In genomic region chr3:148806977-148807376, GRCm38 (mm10) we compare ENCODE assay signal across 14 mouse cellular contexts.
DNase-seq lines count a peak whose midpoint lies in the region; ATAC-seq lines count a peak whose summit lies in the region.
"Had no signal": no experiment of that assay in that cellular context is flagged by ENCODE, and none has a peak within 500 bp of the region (broad histone marks: within the 10 kb centered on the region; RNA-seq: fewer than 3 reads in every experiment).

No protein-coding gene starts in this region.

- H3K36me3 ChIP-seq in lung, embryonic 16.5 days (ENCODE audit: control insufficient read depth, insufficient read depth, low read length) = no peaks in the 10 kb centered on the region
- H3K36me3 ChIP-seq: embryonic facial prominence, embryonic 12.5 days; forebrain, embryonic 10.5 days had no signal

- no peaks in the 10 kb centered on the region for H3K9me3 ChIP-seq in lung, embryonic 16.5 days (ENCODE audit: control insufficient read depth, low read length)
- H3K9me3 ChIP-seq: embryonic facial prominence, embryonic 12.5 days; forebrain, embryonic 10.5 days had no signal

- 61% methylated on average over 9 of the region's 9 CpGs for WGBS in lung, embryonic 16.5 days

- no peak overlapping the region for H3K9ac ChIP-seq in lung, embryonic 16.5 days (ENCODE audit: low read length)
- H3K9ac ChIP-seq: embryonic facial prominence, embryonic 12.5 days had no signal

- H3K4me1 ChIP-seq in lung, embryonic 16.5 days (replicated peaks; ENCODE audit: control insufficient read depth, insufficient read depth, low read length) = no peaks in the 10 kb centered on the region
- H3K4me1 ChIP-seq: embryonic facial prominence, embryonic 12.5 days had no signal

- peak; percentile 36; the same call in 1 of the 2 replicates for ATAC-seq in lung, embryonic 16.5 days (ENCODE audit: low read depth)
- peak; percentile 61 for ATAC-seq in granulocyte monocyte progenitor cell, adult 5-6 weeks (replicated peaks; ENCODE audit: poor library complexity, severe bottlenecking)
- ATAC-seq in megakaryocyte progenitor cell, adult 5-6 weeks (replicated peaks; ENCODE audit: poor library complexity) = peak; percentile 71
- no peak for ATAC-seq in cerebellum, adult (ENCODE audit: insufficient number of reproducible peaks, low FRiP score, low TSS enrichment)
- ATAC-seq: hindbrain, embryonic 16.5 days had no signal

- no peak overlapping the region for H3K4me3 ChIP-seq in lung, embryonic 16.5 days (ENCODE audit: low read length)
- H3K4me3 ChIP-seq: embryonic facial prominence, embryonic 12.5 days; forebrain, embryonic 10.5 days had no signal

- no peak overlapping the region for H3K27ac ChIP-seq in lung, embryonic 16.5 days (ENCODE audit: low read length)
- H3K27ac ChIP-seq: embryonic facial prominence, embryonic 12.5 days; forebrain, embryonic 10.5 days had no signal

- no peaks in the 10 kb centered on the region for H3K27me3 ChIP-seq in lung, embryonic 16.5 days (ENCODE audit: control insufficient read depth, insufficient read depth, low read depth, low read length)
- H3K27me3 ChIP-seq: embryonic facial prominence, embryonic 12.5 days had no signal

- DNase-seq in lung, postnatal 10 days = no peak
- DNase-seq in thymus, postnatal 4 days = peak; percentile 33
- DNase-seq in layer of hippocampus, postnatal 10 days (ENCODE audit: low spot score in 2 of 2) = no peak
- DNase-seq: adrenal gland, postnatal 36 days; cerebellum, adult 11-12 months; kidney, adult 9 months; lung, adult 2 months had no signal

- H3K4me2 ChIP-seq in lung, embryonic 16.5 days (ENCODE audit: low read depth, low read length) = no peak overlapping the region
- H3K4me2 ChIP-seq: embryonic facial prominence, embryonic 12.5 days had no signal
